Mouse (Mus musculus): Measurements from ENCODE around the gene Tnr.

GRCm38 (mm10) chr1:159902120-159902497 is 378.5 kb downstream of the Tnr start:
- TF ChIP-seq CTCF (IDR thresholded peaks at IDR 0.05; ENCODE audit: borderline replicate concordance, control insufficient read depth, extremely low read depth, insufficient read depth, low read length, poor library complexity) (no peak), POLR2A (IDR thresholded peaks at IDR 0.05; ENCODE audit: control insufficient read depth, extremely low read depth, insufficient read depth, low read length, poor library complexity) (no peak)
